Mouse (Mus musculus) thymus, adult 2 months (tissue): Measurements from ENCODE around the gene Olig3.

Experiments used
- CTCF ChIP-seq: fragments of 200-500 bp; IDR thresholded peaks from 2 replicates; pipeline ENCODE4 v1.5.1; 2012; ENCODE audit warnings: mild to moderate bottlenecking, control low read depth, low read length, moderate library complexity, borderline replicate concordance; ENCODE audit not compliant: control insufficient read depth, poor library complexity, insufficient read depth; ENCODE audit errors: extremely low read depth
- POLR2A ChIP-seq: fragments of 200-500 bp; IDR thresholded peaks from 2 replicates; pipeline ENCODE4 v1.6.1; 2012; ENCODE audit warnings: mild to moderate bottlenecking, low read length, control low read depth, moderate library complexity; ENCODE audit not compliant: control insufficient read depth, poor library complexity, insufficient read depth; ENCODE audit errors: extremely low read depth

- no peak for TF ChIP-seq POLR2A
- no peak for TF ChIP-seq CTCF
Measured at GRCm38 (mm10) chr10:19356071-19356583, at the start of gene Olig3.
